Mouse (Mus musculus) limb, embryonic 13.5 days (tissue): ENCODE data around the gene Iffo1. TPM values are rescaled to one million over a fixed set of nuclear protein-coding genes. Genes with fewer than 3 reads are reported as not detected.
"Not testable (repeated sequence)": the region's sequence is repeated elsewhere in the genome, so short reads cannot be mapped to it uniquely, and the experiment has no call there.

Source experiments
- ATAC-seq: fragments of 200-750 bp; cut with Nextera tagmentation; 2 replicates; pipeline ENCODE4 v1.8.0; 2017; ENCODE audit warnings: low read depth, moderate number of reproducible peaks, moderate TSS enrichment; ENCODE audit not compliant: low FRiP score
- H3K27ac ChIP-seq: fragments of 300-500 bp; sonication (generic); 2 replicates; pipeline ENCODE4 v1.5.1; 2015; ENCODE audit warnings: inconsistent platforms, mild to moderate bottlenecking, moderate library complexity
- H3K27me3 ChIP-seq: fragments of 300-500 bp; sonication (generic); 2 replicates; pipeline ENCODE4 v1.6.1; 2015; ENCODE audit warnings: mild to moderate bottlenecking, inconsistent platforms
- H3K36me3 ChIP-seq: fragments of 300-500 bp; sonication (generic); 2 replicates; pipeline ENCODE4 v1.6.1; 2015; ENCODE audit warnings: inconsistent platforms, mild to moderate bottlenecking, moderate library complexity
- H3K4me1 ChIP-seq: fragments of 300-500 bp; sonication (generic); 2 replicates; pipeline ENCODE4 v1.6.1; 2015; ENCODE audit warnings: inconsistent platforms
- H3K4me2 ChIP-seq: fragments of 300-500 bp; sonication (generic); replicated peaks from 2 replicates; pipeline ENCODE4 v1.6.1; 2015; ENCODE audit warnings: inconsistent platforms, mild to moderate bottlenecking, moderate library complexity
- H3K4me3 ChIP-seq: fragments of 300-500 bp; sonication (generic); 2 replicates; pipeline ENCODE4 v1.5.1; 2015; ENCODE audit warnings: moderate library complexity, mild to moderate bottlenecking, inconsistent platforms
- H3K9ac ChIP-seq: fragments of 300-500 bp; sonication (generic); 2 replicates; pipeline ENCODE4 v1.6.1; 2015; ENCODE audit warnings: mild to moderate bottlenecking, inconsistent platforms
- H3K9me3 ChIP-seq: fragments of 300-500 bp; sonication (generic); 2 replicates; pipeline ENCODE4 v1.6.1; 2016; ENCODE audit warnings: inconsistent platforms
- WGBS: fragments of 180-500 bp; shearing (Covaris S2); methylation state at CpG from one replicate; pipeline ENCODE4 v1.1.7; 2015; 5-methylcytosine and 5-hydroxymethylcytosine counted together
- polyA plus RNA-seq: library from polyadenylated mRNA; unstranded; fragments of >200 nt; fragmentation: Nextera tagmentation; extraction: Ambion mirVana; gene quantifications from 2 replicates; pipeline ENCODE4 v1.2.1, GENCODE M21; 2015

Iffo1 gene
- polyA plus RNA-seq, 1 experiment from 2014 or later, result 33.1 TPM

GRCm38 (mm10) chr6:125156491-125156890 is 11.4 kb downstream of the Iffo1 start:
- H3K4me1 ChIP-seq, result peaks cover 15% of the 10 kb centered on the region
- WGBS, result 90% methylated on average over 3 of the region's 3 CpGs
- H3K9ac ChIP-seq, result no peak overlapping the region
- H3K4me3 ChIP-seq, result no peak overlapping the region
- no peaks in the 10 kb centered on the region for H3K9me3 ChIP-seq
- H3K36me3 ChIP-seq, result peaks cover 81% of the 10 kb centered on the region
- no peaks in the 10 kb centered on the region for H3K27me3 ChIP-seq
- ATAC-seq, result no peak
- no peak overlapping the region for H3K27ac ChIP-seq
- no peak overlapping the region for H3K4me2 ChIP-seq

DNA sequence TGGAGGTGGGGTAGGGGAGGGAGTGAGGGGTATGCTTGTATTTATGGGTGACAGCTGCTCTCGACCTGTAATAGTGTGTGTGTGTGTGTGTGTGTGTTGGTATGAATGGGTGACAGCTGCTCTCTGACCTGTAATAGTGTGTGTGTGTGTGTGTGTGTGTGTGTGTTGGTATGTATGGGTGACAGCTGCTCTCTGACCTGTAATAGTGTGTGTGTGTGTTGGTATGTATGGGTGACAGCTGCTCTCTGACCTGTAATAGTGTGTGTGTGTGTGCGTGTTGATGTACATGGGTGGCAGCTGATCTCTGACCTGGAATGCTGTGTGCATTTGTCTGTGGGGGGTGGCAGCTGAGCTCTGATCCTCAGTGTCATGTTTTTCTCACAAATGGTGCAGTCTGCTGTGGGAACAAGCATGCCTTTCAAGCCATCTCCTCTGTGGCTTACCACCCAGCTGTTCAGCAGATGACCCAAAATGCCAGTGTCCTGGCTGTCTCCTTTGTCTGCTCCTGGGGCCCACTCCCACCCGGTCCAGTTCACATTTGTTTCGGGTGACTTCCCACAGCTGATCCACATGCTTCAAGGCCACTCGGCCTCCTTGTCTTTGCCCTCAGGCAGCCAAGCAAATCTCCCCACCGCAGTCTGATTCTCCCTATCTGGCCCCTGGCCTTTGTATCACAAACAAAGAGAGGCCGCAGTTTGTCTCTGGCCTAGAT is 12.0 kb downstream of the Iffo1 start:
- peak; percentile 45 for ATAC-seq
- Histone ChIP-seq H3K9me3 (no peaks in the 10 kb centered on the region), H3K4me3 (no peak overlapping the region), H3K27me3 (no peaks in the 10 kb centered on the region), H3K27ac (peak overlapping the region; percentile 22; the same call in 1 of the 2 replicates), H3K36me3 (peaks cover 79% of the 10 kb centered on the region), H3K4me1 (peaks cover 18% of the 10 kb centered on the region), H3K4me2 (no peak overlapping the region), H3K9ac (no peak overlapping the region)
- WGBS, result 77% methylated on average over 7 of the region's 7 CpGs

DNA sequence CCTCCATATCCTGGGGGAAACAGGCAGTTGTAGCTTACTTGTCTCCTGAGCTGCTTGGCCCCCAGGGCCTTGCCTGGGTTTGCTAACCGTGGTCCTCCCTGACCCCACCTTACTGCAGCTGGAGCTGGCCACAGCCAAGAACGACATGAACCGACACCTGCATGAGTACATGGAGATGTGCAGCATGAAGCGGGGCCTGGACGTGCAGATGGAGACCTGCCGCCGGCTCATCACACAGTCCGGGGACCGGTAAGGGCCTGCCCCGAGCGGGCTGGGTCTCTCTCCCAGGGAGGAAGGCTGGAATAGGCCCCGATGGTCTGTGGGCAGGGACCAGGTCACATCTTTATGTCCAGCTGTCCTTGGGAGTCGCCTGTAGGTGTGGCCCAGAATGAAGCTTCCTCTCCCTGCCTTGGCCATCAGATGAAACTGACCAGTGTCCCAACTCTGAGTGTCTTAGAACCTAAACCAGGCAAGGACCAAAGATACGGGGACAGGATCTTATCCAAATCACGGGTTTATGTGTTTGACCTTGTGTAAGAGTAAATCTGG is 14.0 kb downstream of the Iffo1 start:
- WGBS, result 86% methylated on average over 15 of the region's 15 CpGs
- no peak for ATAC-seq
- no peak overlapping the region for H3K27ac ChIP-seq
- peak overlapping the region; percentile 14; the same call in 1 of the 2 replicates for H3K9ac ChIP-seq
- H3K36me3 ChIP-seq, result peaks cover 74% of the 10 kb centered on the region
- no peaks in the 10 kb centered on the region for H3K9me3 ChIP-seq
- no peaks in the 10 kb centered on the region for H3K27me3 ChIP-seq
- no peak overlapping the region for H3K4me3 ChIP-seq
- H3K4me2 ChIP-seq, result no peak overlapping the region
- H3K4me1 ChIP-seq, result peaks cover 32% of the 10 kb centered on the region

DNA sequence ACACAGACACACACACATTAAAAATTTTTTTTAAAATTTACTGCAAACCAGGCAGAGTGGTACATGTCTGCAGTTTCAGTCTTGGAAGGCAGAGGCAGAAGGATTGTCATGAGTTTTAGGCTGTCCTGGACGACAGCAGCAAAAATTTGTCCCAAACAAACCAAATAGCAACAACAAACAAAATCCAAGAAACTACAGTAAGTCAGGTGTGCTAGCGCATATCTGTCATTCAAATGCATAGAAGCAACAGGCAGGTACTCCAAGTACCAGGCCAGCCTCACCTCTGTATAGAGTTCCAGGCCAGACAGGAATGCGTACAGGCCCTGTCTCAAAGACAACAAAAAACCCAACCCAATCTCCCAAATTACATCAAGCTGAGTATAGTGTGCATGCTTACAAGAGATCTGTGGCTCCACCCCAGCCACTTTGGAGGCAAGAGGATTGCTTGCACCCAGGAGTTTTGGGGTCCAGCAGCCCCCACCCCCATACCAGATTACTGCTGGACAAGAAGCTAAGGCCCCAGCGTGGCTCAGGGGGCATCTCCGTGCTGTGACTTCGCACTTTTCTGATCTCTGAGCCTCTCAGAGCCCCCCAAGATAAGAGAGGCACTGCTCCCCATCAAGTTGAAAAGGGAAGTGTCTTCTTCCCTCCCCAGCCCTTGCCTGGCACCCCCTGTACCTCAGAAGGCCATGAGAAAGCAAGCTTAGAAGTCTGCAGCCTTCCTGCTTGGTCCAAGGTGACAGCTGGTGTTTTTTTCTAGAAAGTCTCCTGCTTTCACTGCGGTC is 14.9 kb downstream of the Iffo1 start:
- no peak for ATAC-seq
- Histone ChIP-seq H3K36me3 (peaks cover 76% of the 10 kb centered on the region), H3K9me3 (no peaks in the 10 kb centered on the region), H3K27me3 (no peaks in the 10 kb centered on the region), H3K27ac (peak overlapping the region; percentile 44; the same call in 1 of the 2 replicates), H3K4me1 (peaks cover 36% of the 10 kb centered on the region), H3K4me3 (no peak overlapping the region), H3K4me2 (no peak overlapping the region), H3K9ac (0 out of 2 replicates have a peak overlapping the region, but pooled peaks have one; percentile 36)
- 77% methylated on average over 7 of the region's 7 CpGs for WGBS

DNA sequence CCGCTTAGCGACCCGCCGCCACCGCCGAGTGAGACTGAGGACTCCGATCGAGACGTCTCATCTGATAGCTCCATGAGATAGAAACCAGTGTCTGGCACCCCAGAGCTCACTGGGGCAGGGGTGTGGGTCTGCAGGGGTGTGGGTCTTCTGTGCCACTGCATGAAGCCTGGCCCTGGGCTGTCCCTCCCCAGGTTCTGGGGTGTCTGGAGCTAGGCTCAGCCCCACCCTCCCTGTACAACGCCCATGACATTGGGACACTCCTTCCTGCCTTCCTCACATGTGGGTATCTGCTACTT is 15.5 kb downstream of the Iffo1 start:
- H3K27me3 ChIP-seq, result no peaks in the 10 kb centered on the region
- peaks cover 36% of the 10 kb centered on the region for H3K4me1 ChIP-seq
- 0 out of 2 replicates have a peak overlapping the region, but pooled peaks have one; percentile 36 for H3K9ac ChIP-seq
- H3K27ac ChIP-seq, result peak overlapping the region; percentile 52
- peaks cover 72% of the 10 kb centered on the region for H3K36me3 ChIP-seq
- H3K9me3 ChIP-seq, result no peaks in the 10 kb centered on the region
- WGBS, result 61% methylated on average over 10 of the region's 10 CpGs
- ATAC-seq, result no peak
- no peak overlapping the region for H3K4me3 ChIP-seq
- no peak overlapping the region for H3K4me2 ChIP-seq

GRCm38 (mm10) chr6:125160854-125161760 is 16.1 kb downstream of the Iffo1 start:
- no peaks in the 10 kb centered on the region for H3K9me3 ChIP-seq

DNA sequence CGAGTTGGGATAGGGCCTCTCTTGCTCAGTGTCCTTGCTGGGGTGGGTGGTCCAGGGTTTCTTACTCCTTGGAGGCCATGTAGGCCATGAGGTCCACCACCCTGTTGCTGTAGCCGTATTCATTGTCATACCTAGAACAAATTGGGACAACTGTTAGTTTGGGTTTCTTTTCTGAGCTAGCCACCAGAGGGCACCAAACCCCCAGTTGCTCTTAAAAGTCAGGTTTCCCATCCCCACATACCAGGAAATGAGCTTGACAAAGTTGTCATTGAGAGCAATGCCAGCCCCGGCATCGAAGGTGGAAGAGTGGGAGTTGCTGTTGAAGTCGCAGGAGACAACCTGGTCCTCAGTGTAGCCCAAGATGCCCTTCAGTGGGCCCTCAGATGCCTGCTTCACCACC is 16.9 kb downstream of the Iffo1 start:
- 9% methylated on average over 4 of the region's 5 CpGs for WGBS

More at GRCm38 (mm10) chr6:125160854-125161760, 16.1 kb downstream of the Iffo1 start:
- WGBS, result 16% methylated on average over 22 of the region's 22 CpGs
- Histone ChIP-seq H3K4me2 (0 out of 2 replicates have a peak overlapping the region, but pooled peaks have one; percentile 23), H3K36me3 (peaks cover 66% of the 10 kb centered on the region), H3K9ac (peak overlapping the region; percentile 36; the same call in 1 of the 2 replicates), H3K27me3 (no peaks in the 10 kb centered on the region), H3K4me1 (peaks cover 40% of the 10 kb centered on the region), H3K4me3 (no peak overlapping the region), H3K27ac (peak overlapping the region; percentile 52)
- ATAC-seq, result no peak

GRCm38 (mm10) chr6:125162615-125163305 is 17.7 kb downstream of the Iffo1 start:
- H3K4me3 ChIP-seq, result peak overlapping the region; percentile 5; the same call in 1 of the 2 replicates
- ATAC-seq, result not testable (repeated sequence)

More for the DNA sequence above, 16.9 kb downstream of the Iffo1 start:
- ATAC-seq, H3K4me2 ChIP-seq, H3K27me3 ChIP-seq, H3K9ac ChIP-seq, H3K9me3 ChIP-seq, H3K27ac ChIP-seq: not testable (repeated sequence)
- peaks cover 49% of the 10 kb centered on the region for H3K4me1 ChIP-seq
- H3K4me3 ChIP-seq, result 0 out of 2 replicates have a peak overlapping the region, but pooled peaks have one; percentile 5
- H3K36me3 ChIP-seq, result peaks cover 62% of the 10 kb centered on the region

GRCm38 (mm10) chr6:125163801-125164657 is 19.0 kb downstream of the Iffo1 start:
- Histone ChIP-seq H3K9ac (peak overlapping the region; percentile 98), H3K4me3 (peak overlapping the region; percentile 97), H3K27me3 (no peaks in the 10 kb centered on the region), H3K36me3 (peaks cover 63% of the 10 kb centered on the region), H3K4me1 (peaks cover 58% of the 10 kb centered on the region), H3K27ac (peak overlapping the region; percentile 95), H3K9me3 (no peaks in the 10 kb centered on the region), H3K4me2 (peak overlapping the region; percentile 84)
- WGBS, result 2% methylated on average over 20 of the region's 20 CpGs
- ATAC-seq, result no peak

More at GRCm38 (mm10) chr6:125162615-125163305, 17.7 kb downstream of the Iffo1 start:
- not testable (repeated sequence) for H3K9ac ChIP-seq, H3K27me3 ChIP-seq, H3K27ac ChIP-seq, H3K9me3 ChIP-seq
- 78% methylated on average over 13 of the region's 16 CpGs for WGBS
- Histone ChIP-seq H3K4me1 (peaks cover 57% of the 10 kb centered on the region), H3K36me3 (peaks cover 60% of the 10 kb centered on the region), H3K4me2 (peak overlapping the region; percentile 41)

DNA sequence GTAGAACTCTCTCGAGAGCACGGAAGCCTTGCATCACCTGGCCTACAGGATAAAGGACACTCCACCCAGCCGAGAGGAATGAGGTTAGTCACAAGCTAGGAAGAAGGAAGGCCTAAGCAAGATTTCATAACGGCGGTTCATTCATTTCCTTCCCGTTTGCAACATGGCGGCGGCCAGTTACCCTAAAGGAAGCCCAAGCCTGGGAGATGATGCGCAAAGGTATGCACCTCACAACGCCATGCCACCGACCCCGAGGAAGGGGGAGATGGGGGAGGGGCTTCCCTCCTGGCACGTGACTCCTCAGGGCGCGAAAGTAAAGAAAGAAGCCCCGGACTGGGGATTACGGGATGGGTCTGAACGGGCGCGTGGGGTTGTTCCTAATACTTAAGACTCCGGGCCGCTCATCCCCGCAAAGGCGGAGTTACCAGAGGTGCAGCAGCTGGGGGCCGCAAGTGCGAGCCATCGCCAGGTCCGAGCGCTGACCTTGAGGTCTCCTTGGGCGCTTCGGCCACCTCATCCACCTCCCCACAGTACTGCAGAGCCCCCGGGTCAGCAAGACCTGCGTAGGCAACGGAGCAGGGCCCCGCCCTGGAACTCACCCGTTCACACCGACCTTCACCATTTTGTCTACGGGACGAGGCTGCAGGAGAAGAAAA is 19.8 kb downstream of the Iffo1 start:
- Histone ChIP-seq H3K9ac (peak overlapping the region; percentile 98), H3K4me2 (peak overlapping the region; percentile 84), H3K36me3 (peaks cover 63% of the 10 kb centered on the region), H3K27ac (peak overlapping the region; percentile 95), H3K27me3 (no peaks in the 10 kb centered on the region), H3K4me1 (peaks cover 56% of the 10 kb centered on the region), H3K4me3 (peak overlapping the region; percentile 97), H3K9me3 (no peaks in the 10 kb centered on the region)
- under 1% methylated on average over 39 of the region's 39 CpGs for WGBS
- ATAC-seq, result peak; percentile 2; the same call in 1 of the 2 replicates
